Mouse (Mus musculus): Measurements from ENCODE around the gene Evc2.

- TF ChIP-seq EP300 (IDR thresholded peaks at IDR 0.05; ENCODE audit: low read depth) = no peak
- TF ChIP-seq CTCF (IDR thresholded peaks at IDR 0.05; ENCODE audit: low read depth) = no peak
These were observed 17.7 kb downstream of the Evc2 start for GRCm38 (mm10) chr5:37356027-37356426.
